Mouse (Mus musculus): ENCODE measurements around the gene Zranb3. TPM values are rescaled to one million over a fixed set of nuclear protein-coding genes. Genes with fewer than 3 reads are reported as not detected.
"Not testable (repeated sequence)": the region's sequence is repeated elsewhere in the genome, so short reads cannot be mapped to it uniquely, and the experiment has no call there.

Zranb3 gene
- total RNA-seq, 2 experiments from 2014 or later = 16.5 to 23.1 TPM

DNA sequence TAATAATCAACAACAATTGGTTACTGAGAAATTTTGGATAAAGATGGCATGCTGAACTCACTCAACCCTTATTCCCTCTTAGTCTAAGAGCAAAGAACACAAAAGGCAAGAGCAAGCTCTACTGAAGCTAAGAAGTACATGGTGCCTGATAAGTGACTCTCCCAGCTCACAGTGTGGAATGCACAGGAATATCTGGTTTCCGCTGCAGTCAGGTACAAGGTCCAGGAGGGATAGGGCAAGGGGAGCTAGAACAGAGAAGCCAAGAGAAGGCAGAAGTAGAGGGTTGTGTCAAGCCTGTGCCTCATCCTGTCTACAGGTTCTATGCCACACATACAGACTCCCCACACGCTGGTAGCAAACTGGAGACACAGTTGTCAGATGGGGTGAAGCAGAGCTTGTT is 100.7 kb downstream of the Zranb3 start:
- ATAC-seq (replicated peaks; ENCODE audit: low FRiP score, low TSS enrichment, poor library complexity, severe bottlenecking) = no peak

DNA sequence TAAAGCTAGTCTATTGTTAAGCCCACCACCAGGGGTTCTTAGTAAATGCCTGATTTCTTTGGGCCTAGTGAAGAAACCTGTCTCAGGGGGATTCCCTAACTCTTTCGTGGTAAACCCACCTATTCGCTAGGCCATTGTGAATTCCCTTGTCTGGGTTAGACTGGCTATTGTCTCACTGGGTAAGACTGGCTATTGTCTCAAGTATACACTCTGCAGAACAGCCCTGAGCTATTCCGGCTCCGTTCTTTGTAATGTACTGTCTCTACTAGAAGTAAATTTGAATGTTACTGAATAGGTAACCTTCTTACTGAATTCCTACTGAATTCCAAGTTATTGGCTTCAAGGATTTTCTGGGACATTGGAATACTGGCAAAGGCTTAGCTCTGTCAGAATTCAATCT is 101.9 kb downstream of the Zranb3 start:
- ATAC-seq (replicated peaks; ENCODE audit: low FRiP score, low TSS enrichment, poor library complexity, severe bottlenecking) = not testable (repeated sequence)

- no peak for ATAC-seq (replicated peaks; ENCODE audit: low FRiP score, low TSS enrichment, poor library complexity, severe bottlenecking)
These were observed 109.0 kb downstream of the Zranb3 start for GRCm38 (mm10) chr1:127993892-127994291.

DNA sequence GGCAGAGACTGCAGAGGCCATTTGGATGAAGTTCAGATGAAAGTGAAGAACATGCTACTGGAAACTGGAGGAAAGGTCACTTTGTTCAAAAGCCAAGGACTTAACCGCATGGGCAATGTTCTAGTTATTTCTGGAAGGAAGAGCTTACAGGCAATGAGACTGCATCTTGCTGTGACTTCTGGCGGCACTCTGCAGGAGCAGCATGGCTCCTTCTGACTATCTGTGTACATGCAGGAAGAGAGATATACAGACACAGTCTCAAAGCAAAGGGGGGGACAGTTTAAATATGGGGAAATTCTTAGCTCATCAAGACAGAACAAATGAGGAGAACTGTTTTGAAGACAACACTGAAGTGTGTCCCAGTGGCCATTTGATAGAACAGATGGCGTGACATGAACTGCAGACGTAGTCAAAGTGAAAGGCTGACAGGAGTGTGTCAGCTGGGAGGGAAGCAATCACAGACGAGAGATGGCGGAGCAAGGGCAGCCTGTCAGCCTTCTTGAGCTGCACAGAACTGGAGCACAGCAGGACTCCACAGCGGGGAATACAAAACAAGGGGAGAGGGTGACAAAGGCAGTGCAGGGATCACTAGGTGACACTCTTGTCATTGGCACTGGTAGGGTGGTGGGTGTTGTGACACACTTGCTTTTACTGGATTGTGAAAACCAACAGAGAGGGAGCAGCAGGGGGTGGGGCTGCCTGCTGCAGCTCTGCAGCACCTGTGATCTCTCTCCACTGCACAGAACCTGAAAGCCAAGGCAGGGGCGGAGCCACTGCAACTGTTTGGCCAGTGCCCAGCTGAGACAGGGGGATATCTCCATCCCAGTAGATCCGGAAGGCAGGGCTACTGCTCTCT is 112.7 kb downstream of the Zranb3 start:
- ATAC-seq (replicated peaks; ENCODE audit: low FRiP score, low TSS enrichment, poor library complexity, severe bottlenecking) = peak; percentile 55

DNA sequence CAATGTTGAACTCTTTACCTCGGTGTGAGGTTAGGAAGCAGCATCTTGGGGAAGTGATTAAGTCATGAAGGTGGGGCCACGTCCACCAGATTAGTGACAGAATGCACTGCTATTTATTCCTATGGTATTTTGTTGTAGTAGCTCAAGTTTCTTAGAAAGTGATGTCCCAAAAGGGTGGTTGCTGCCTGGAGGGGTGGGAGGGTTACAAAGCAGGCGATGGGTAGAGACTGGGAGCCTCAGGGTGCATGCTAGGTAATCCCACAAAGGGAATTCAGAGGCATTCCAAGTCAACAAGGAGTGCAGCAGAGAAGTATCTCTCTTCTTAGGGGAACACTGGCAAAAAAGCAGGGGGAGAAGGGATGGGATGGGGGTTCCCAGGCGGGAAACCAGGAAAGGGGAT is 113.5 kb downstream of the Zranb3 start:
- ATAC-seq (replicated peaks; ENCODE audit: low FRiP score, low TSS enrichment, poor library complexity, severe bottlenecking) = no peak

GRCm38 (mm10) chr1:127988246-127988645 is 114.6 kb downstream of the Zranb3 start:
- no peak for ATAC-seq (replicated peaks; ENCODE audit: low FRiP score, low TSS enrichment, poor library complexity, severe bottlenecking)

DNA sequence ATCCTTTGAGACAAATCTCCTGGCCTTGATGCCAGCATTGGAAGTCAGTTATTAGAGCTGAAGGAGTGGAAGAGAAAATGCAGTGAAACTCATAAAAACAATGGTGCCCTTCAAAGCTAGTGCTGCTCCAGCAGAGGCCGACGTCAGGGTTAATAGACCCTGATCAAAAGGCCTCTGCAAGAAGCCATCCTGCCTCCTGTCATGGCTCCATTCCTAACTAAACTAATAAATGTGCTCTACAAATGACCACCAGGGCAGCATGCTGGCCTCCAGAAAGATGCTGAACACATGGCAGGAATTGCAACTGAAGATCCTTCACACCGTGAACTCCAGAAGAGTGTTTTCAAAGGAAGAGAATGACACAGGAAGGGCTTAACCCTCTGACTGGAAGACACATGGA is 117.5 kb downstream of the Zranb3 start:
- ATAC-seq (replicated peaks; ENCODE audit: low FRiP score, low TSS enrichment, poor library complexity, severe bottlenecking) = no peak

- no peak for ATAC-seq (replicated peaks; ENCODE audit: low FRiP score, low TSS enrichment, poor library complexity, severe bottlenecking)
These were observed 119.4 kb downstream of the Zranb3 start for GRCm38 (mm10) chr1:127983274-127983993.

DNA sequence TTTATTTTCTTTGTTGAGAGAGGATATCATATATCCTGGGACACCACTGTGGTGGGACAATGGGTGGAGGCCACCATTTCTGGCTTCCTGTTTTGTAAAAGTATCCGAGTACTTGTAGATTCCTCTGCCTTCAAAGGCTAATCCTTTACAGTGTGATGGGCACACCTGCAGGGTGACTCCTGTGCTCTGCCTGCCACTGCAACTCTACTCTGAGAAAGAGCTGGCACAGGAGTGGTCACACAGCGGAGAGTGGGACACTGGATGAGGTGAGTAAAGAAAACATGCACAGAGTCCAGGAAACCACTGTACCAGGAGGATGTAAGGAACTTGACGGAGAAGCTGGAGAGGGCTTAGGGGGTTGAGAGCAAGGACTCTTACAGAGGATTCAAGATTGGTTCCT is 120.6 kb downstream of the Zranb3 start:
- no peak for ATAC-seq (replicated peaks; ENCODE audit: low FRiP score, low TSS enrichment, poor library complexity, severe bottlenecking)

GRCm38 (mm10) chr1:127980911-127981559 is 121.8 kb downstream of the Zranb3 start:
- ATAC-seq (replicated peaks; ENCODE audit: low FRiP score, low TSS enrichment, poor library complexity, severe bottlenecking) = no peak

DNA sequence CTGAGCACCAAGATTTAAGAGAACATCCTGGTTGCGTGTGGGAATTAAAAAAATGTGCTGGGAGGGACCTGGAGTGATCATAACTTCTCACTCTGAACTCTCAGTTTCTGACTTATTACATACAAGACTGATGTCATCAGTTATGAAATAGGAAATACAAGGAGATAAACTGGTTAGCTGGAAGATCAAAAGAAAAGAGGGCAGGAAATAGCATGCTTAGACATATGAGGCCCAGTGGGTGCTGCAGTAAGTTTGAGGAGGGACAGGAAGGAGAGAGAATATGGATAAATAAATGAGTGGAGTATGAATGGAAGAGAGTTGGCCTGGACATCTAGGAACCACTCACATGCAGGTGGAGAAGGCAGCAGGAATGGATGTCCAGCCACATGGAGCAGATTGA is 124.7 kb downstream of the Zranb3 start:
- no peak for ATAC-seq (replicated peaks; ENCODE audit: low FRiP score, low TSS enrichment, poor library complexity, severe bottlenecking)

DNA sequence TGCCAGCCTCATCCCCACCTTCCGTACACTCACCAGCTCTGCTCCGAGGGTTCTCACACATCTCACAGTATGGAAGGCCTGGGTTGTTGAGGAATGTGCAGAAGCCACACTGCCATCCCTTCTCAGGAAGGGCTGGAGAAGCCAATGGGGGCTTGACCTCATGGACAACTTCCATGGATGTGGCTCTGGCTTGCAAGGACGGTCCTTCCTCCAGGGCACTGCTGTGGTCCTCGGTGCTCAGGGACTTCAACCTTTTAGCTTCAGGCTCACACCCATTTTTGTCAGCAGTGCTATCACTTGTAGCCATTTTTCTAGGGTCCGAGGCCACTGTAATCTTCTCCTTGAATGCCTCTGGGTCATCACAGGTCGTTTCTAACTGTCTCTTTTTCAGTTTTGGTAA is 126.7 kb downstream of the Zranb3 start:
- no peak for ATAC-seq (replicated peaks; ENCODE audit: low FRiP score, low TSS enrichment, poor library complexity, severe bottlenecking)

DNA sequence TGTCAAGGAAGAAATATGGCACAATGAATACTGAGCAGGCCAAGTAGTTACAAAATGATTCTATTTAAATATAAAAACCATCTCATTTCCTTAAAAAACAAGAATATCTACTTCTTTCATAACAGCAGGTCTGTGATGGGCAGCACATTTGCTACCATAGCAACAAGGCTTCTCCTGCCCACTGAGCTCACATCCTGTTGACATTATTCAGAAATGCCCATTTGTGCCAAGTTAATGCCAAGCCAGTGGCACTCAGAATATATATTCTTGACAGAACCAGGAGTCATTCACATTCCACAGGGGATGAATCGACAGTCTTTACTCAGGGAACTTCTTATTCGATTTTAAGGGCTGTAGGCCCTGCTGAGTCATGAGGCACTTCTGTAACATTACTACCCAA is 127.2 kb downstream of the Zranb3 start:
- ATAC-seq (replicated peaks; ENCODE audit: low FRiP score, low TSS enrichment, poor library complexity, severe bottlenecking) = no peak

DNA sequence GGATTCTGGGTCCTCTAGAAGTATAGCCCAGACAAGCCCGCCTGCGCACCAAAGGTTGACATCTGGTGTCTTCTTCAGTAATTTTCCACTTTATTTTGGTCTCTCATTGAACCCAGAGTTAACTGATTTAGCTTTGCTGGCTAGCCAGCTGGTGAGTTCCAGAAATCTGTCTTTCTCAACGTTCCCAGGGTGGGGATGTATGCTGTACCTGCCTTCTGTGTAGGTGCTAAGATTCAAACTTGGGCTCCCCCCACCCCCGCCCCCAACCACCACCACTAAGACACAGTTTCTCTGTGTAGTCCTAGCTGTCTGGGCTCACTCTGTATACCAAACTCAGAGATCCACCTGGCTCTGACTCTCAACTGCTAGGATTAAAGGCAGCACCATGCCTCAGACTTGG is 128.8 kb downstream of the Zranb3 start:
- no peak for ATAC-seq (replicated peaks; ENCODE audit: low FRiP score, low TSS enrichment, poor library complexity, severe bottlenecking)

GRCm38 (mm10) chr1:127970870-127971269 is 132.0 kb downstream of the Zranb3 start:
- ATAC-seq (replicated peaks; ENCODE audit: low FRiP score, low TSS enrichment, poor library complexity, severe bottlenecking) = no peak

GRCm38 (mm10) chr1:127963326-127963725 is 139.5 kb downstream of the Zranb3 start:
- ATAC-seq (replicated peaks; ENCODE audit: low FRiP score, low TSS enrichment, poor library complexity, severe bottlenecking) = no peak

DNA sequence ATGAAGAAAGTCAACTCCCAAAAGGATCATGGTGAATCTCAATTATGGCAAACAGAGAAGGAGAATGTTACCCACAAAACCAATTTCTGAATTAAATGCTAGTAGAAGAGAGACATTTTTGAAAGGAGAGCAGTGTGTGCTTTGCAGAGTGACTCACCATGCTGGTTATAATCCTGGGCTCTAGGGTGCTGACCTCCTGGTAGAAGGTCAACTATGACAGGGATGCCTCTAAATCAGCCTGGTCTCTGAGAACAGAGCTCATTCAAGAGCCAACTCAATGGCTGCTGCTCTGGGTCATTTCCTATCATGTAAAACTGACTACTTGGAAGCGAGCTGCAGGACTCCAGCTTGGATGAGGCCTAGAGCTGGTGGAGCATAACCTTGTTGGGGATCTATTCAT is 141.7 kb downstream of the Zranb3 start:
- ATAC-seq (replicated peaks; ENCODE audit: low FRiP score, low TSS enrichment, poor library complexity, severe bottlenecking) = no peak

DNA sequence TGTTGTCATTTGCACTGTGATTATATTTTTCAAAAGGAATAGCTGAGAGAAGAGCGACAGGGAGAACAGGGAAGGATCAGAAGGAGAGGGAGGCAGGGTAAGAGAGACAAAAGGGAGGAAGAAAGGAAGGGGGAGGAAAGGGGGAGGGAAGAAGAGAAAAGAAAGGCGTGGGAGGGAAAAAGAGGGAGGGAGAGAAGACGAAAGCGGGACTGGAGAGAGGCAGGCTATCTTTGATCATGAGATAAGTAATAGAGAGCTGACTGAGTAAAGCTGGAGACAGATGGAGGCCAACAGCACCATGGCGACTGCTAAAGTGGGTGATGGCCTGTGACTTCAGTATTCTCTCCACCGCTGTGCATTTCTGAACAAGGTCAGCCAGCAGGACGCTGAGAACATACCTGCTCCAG is 143.5 kb downstream of the Zranb3 start:
- no peak for ATAC-seq (replicated peaks; ENCODE audit: low FRiP score, low TSS enrichment, poor library complexity, severe bottlenecking)

GRCm38 (mm10) chr1:127958801-127959200 is 144.0 kb downstream of the Zranb3 start:
- ATAC-seq (replicated peaks; ENCODE audit: low FRiP score, low TSS enrichment, poor library complexity, severe bottlenecking) = no peak

- no peak for ATAC-seq (replicated peaks; ENCODE audit: low FRiP score, low TSS enrichment, poor library complexity, severe bottlenecking)
These were observed 146.3 kb downstream of the Zranb3 start for GRCm38 (mm10) chr1:127956524-127956923.

Measured in megakaryocyte-erythroid progenitor cell, adult 5-6 weeks (primary cell).